ENCODE assay signal across 11 mouse cellular contexts in the genomic region with DNA sequence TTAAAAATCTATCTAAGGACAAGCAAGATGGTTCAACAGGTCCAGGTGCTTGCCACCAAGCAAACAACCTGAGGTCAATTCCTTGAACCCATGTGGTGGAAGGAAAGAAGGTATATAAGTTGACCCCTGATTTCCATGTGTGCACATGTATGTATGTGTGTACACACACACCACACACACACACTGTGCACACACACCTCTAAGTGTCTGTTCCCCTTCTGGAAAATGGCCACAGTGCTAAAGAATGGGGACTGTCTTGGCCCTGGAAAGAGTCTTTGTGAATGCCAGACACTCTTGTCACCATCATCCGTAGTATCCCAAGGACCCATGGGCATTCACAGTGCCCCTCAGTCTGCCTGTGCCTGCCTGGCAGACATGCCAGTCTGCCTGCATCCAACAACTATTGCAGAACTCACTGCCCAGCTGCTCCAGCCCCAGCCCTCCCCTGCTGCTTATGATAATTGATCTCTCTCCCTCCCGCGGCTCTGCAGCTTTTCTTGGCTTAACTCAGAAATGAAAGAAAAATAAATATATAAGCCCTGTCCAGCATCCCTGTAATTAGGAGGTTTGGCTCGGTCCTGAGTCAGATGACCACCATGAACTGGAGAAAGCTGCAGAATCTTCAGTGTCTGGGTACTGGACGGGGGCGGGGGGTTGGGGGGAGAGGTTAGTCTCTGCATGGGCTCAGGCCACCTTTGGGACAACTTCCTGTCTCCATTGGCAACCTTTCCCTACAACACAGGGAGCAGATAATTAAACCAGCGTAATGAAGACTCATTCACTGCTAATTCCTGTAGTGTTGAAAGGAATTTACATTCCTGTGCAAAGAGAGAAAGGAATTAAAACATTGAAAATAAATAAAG.
DNase-seq lines count a peak whose midpoint lies in the region; ATAC-seq and TF ChIP-seq lines count a peak whose summit lies in the region.
"Had no signal": no experiment of that assay in that cellular context is flagged by ENCODE, and none has a peak within 500 bp of the region (broad histone marks: within the 10 kb centered on the region; RNA-seq: fewer than 3 reads in every experiment).

No protein-coding gene starts in this region.

- H3K27ac ChIP-seq in forebrain, embryonic 13.5 days, result peak overlapping the region; percentile 78
- peak overlapping the region; percentile 30; the same call in 1 of the 2 replicates for H3K27ac ChIP-seq in midbrain, embryonic 10.5 days (replicated peaks)
- H3K27ac ChIP-seq in thymus, adult 2 months (ENCODE audit: control insufficient read depth, insufficient read depth, low read length), result no peak overlapping the region

- H3K4me3 ChIP-seq in forebrain, embryonic 13.5 days, result no peak overlapping the region
- H3K4me3 ChIP-seq in midbrain, embryonic 10.5 days, result no peak overlapping the region
- no peak overlapping the region for H3K4me3 ChIP-seq in thymus, adult 2 months (ENCODE audit: control insufficient read depth, insufficient read depth, low read length)

- peaks cover 49% of the 10 kb centered on the region for H3K4me1 ChIP-seq in forebrain, embryonic 13.5 days
- peaks cover 33% of the 10 kb centered on the region for H3K4me1 ChIP-seq in midbrain, embryonic 10.5 days
- no peaks in the 10 kb centered on the region for H3K4me1 ChIP-seq in thymus, adult 2 months (replicated peaks; ENCODE audit: control insufficient read depth, insufficient read depth, low read length)

- no peaks in the 10 kb centered on the region for H3K9me3 ChIP-seq in forebrain, embryonic 13.5 days (replicated peaks)
- no peaks in the 10 kb centered on the region for H3K9me3 ChIP-seq in midbrain, embryonic 10.5 days (replicated peaks)

- H3K9ac ChIP-seq in forebrain, embryonic 13.5 days, result peak overlapping the region; percentile 12; the same call in 1 of the 2 replicates

- peak overlapping the region; percentile 45 for H3K4me2 ChIP-seq in forebrain, embryonic 13.5 days

- 3% methylated on average over 7 of the region's 7 CpGs for WGBS in forebrain, embryonic 13.5 days
- WGBS in midbrain, embryonic 10.5 days, result 18% methylated on average over 7 of the region's 7 CpGs
- WGBS in thymus, adult 2 months, result 43% methylated on average over 7 of the region's 7 CpGs

- peak; percentile 84 for ATAC-seq in forebrain, embryonic 13.5 days
- no peak for ATAC-seq in erythroid progenitor cell, adult 5-6 weeks (replicated peaks; ENCODE audit: low FRiP score, poor library complexity, severe bottlenecking)

- no peaks in the 10 kb centered on the region for H3K36me3 ChIP-seq in forebrain, embryonic 13.5 days (ENCODE audit: poor library complexity, severe bottlenecking)
- no peaks in the 10 kb centered on the region for H3K36me3 ChIP-seq in midbrain, embryonic 10.5 days
- no peaks in the 10 kb centered on the region for H3K36me3 ChIP-seq in thymus, adult 2 months (ENCODE audit: control insufficient read depth, insufficient read depth, low read length)

- peaks cover 58% of the 10 kb centered on the region for H3K27me3 ChIP-seq in forebrain, embryonic 13.5 days
- H3K27me3 ChIP-seq in midbrain, embryonic 10.5 days (ENCODE audit: low read depth, poor library complexity, severe bottlenecking), result peaks cover 41% of the 10 kb centered on the region
- H3K27me3 ChIP-seq in thymus, adult 2 months (ENCODE audit: control insufficient read depth, insufficient read depth, low read length), result no peaks in the 10 kb centered on the region

- TF ChIP-seq CTCF in thymus, adult 2 months (IDR thresholded peaks at IDR 0.05; ENCODE audit: borderline replicate concordance, control insufficient read depth, extremely low read depth, insufficient read depth, low read length, poor library complexity), result no peak

- no peak for TF ChIP-seq POLR2A in thymus, adult 2 months (IDR thresholded peaks at IDR 0.05; ENCODE audit: control insufficient read depth, extremely low read depth, insufficient read depth, low read length, poor library complexity)

- DNase-seq in frontal cortex, postnatal 10 days (ENCODE audit: low spot score in 2 of 2), result peak; percentile 27 to 32
- DNase-seq in frontal cortex, adult 2 months (ENCODE audit: extremely low spot score in 1 of 2, low spot score in 1 of 2), result no peak
- peak; percentile 94 for DNase-seq in Muller cell, postnatal 12 days (ENCODE audit: inconsistent ontology term)
- DNase-seq in midbrain, embryonic 10.5 days (ENCODE audit: low spot score), result peak; percentile 44
- no peak for DNase-seq in thymus, adult 2 months
- no peak for DNase-seq in lung, postnatal 36 days
- DNase-seq: gastrocnemius, postnatal 10 days; lung, postnatal 10 days; thymus, postnatal 36 days had no signal

Comparison
In these comparisons a context has a peak if more than half of its experiments do, and no peak if none do; other contexts are left out.
1. DNase-seq: peak in frontal cortex, postnatal 10 days (2 of 2), Muller cell, postnatal 12 days (single experiment) and midbrain, embryonic 10.5 days (single experiment); none in frontal cortex, adult 2 months (0 of 2), thymus, adult 2 months (single experiment) and lung, postnatal 36 days (single experiment).